30 mouse cellular contexts compared by ENCODE assay signal in the genomic region with DNA sequence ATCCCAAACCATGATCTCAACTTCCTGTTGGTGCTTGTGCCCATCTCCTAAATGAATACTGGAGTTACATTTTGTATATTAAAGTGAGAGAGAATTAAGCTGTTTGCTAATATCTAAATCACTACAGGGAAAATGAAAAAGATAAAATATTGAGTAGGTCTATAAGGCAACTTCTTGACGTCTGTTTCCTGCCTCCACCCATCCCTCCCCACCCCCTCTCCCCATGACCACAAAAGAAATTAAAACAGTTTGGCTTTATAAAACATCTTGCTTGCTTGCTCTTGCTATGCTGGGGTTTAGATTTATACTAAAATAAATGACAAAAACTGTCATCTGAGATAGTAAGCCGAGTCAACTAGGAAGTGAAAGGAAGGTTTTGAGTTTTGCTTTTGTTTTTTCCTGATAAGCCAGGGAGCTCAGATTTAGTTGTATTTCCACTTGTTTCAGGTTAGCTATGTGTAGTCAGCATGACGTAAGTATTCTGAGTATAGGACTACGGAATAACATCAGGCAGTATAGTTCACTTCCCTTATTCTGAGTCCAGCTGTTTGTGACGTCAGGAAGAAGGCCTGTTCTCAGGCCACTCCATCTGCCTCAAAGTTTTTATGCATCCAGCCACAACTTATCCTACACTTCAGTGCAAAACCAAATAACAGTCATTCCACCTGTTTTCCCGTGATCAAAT. TPM values are rescaled to one million over a fixed set of nuclear protein-coding genes. Genes with fewer than 3 reads are reported as not detected.
DNase-seq lines count a peak whose midpoint lies in the region; ATAC-seq and TF ChIP-seq lines count a peak whose summit lies in the region.
"Had no signal": no experiment of that assay in that cellular context is flagged by ENCODE, and none has a peak within 500 bp of the region (broad histone marks: within the 10 kb centered on the region; RNA-seq: fewer than 3 reads in every experiment).

No protein-coding gene starts in this region.

- no peaks in the 10 kb centered on the region for H3K27me3 ChIP-seq in hindbrain, embryonic 12.5 days
- H3K27me3 ChIP-seq in thymus, adult 2 months (ENCODE audit: control insufficient read depth, insufficient read depth, low read length): no peaks in the 10 kb centered on the region
- H3K27me3 ChIP-seq: embryonic facial prominence, embryonic 15.5 days; megakaryocyte, embryonic 14.5 days; midbrain, embryonic 12.5 days had no signal

- H3K36me3 ChIP-seq in hindbrain, embryonic 12.5 days: no peaks in the 10 kb centered on the region
- no peaks in the 10 kb centered on the region for H3K36me3 ChIP-seq in thymus, adult 2 months (ENCODE audit: control insufficient read depth, insufficient read depth, low read length)
- H3K36me3 ChIP-seq: embryonic facial prominence, embryonic 15.5 days; midbrain, embryonic 12.5 days had no signal

- no peaks in the 10 kb centered on the region for H3K4me1 ChIP-seq in hindbrain, embryonic 12.5 days
- no peaks in the 10 kb centered on the region for H3K4me1 ChIP-seq in thymus, adult 2 months (replicated peaks; ENCODE audit: control insufficient read depth, insufficient read depth, low read length)
- H3K4me1 ChIP-seq: embryonic facial prominence, embryonic 10.5 days; embryonic facial prominence, embryonic 15.5 days; midbrain, embryonic 12.5 days had no signal

- H3K9ac ChIP-seq in hindbrain, embryonic 12.5 days: no peak overlapping the region
- H3K9ac ChIP-seq: embryonic facial prominence, embryonic 15.5 days; hindbrain, embryonic 14.5 days; liver, embryonic 14.5 days; lung, embryonic 14.5 days; midbrain, embryonic 12.5 days had no signal

- H3K27ac ChIP-seq in hindbrain, embryonic 12.5 days: no peak overlapping the region
- H3K27ac ChIP-seq in thymus, adult 2 months (ENCODE audit: control insufficient read depth, insufficient read depth, low read length): no peak overlapping the region
- H3K27ac ChIP-seq: embryonic facial prominence, embryonic 10.5 days; embryonic facial prominence, embryonic 15.5 days; hindbrain, embryonic 14.5 days; liver, embryonic 14.5 days; midbrain, embryonic 12.5 days had no signal

- peak; percentile 14 for DNase-seq in CD4-positive, CD25-positive, alpha-beta regulatory T cell, adult 2 months (ENCODE audit: low read depth, low spot score)
- DNase-seq in left cerebral cortex, adult 11 months (ENCODE audit: low spot score): no peak
- no peak for DNase-seq in spleen, postnatal 36 days (ENCODE audit: low spot score in 2 of 2)
- no peak for DNase-seq in thymus, adult 2 months
- DNase-seq: adrenal gland, postnatal 25 days; cerebellum, adult 18-20 months; cerebellum, postnatal 10 days; gastrocnemius, postnatal 25 days; heart, adult 18-20 months; heart, postnatal 36 days; kidney, adult 2 months; kidney, postnatal 10 days; liver; lung, embryonic 14.5 days; lung, postnatal 14 days; right cerebral cortex, postnatal 25 days; spleen, adult 18-20 months; thymus, postnatal 4 days had no signal

- no peak overlapping the region for H3K4me3 ChIP-seq in hindbrain, embryonic 12.5 days
- no peak overlapping the region for H3K4me3 ChIP-seq in thymus, adult 2 months (ENCODE audit: control insufficient read depth, insufficient read depth, low read length)
- H3K4me3 ChIP-seq: embryonic facial prominence, embryonic 10.5 days; embryonic facial prominence, embryonic 15.5 days; megakaryocyte, embryonic 14.5 days; midbrain, embryonic 12.5 days had no signal

- WGBS in hindbrain, embryonic 12.5 days: 87% methylated on average over 6 of the region's 6 CpGs
- 61% methylated on average over 6 of the region's 6 CpGs for WGBS in thymus, adult 2 months

- no peaks in the 10 kb centered on the region for H3K9me3 ChIP-seq in hindbrain, embryonic 12.5 days (replicated peaks)
- H3K9me3 ChIP-seq: embryonic facial prominence, embryonic 10.5 days; embryonic facial prominence, embryonic 15.5 days; megakaryocyte, embryonic 14.5 days; midbrain, embryonic 12.5 days had no signal

- TF ChIP-seq CTCF in thymus, adult 2 months (IDR thresholded peaks at IDR 0.05; ENCODE audit: borderline replicate concordance, control insufficient read depth, extremely low read depth, insufficient read depth, low read length, poor library complexity): no peak

- no peak for TF ChIP-seq POLR2A in thymus, adult 2 months (IDR thresholded peaks at IDR 0.05; ENCODE audit: control insufficient read depth, extremely low read depth, insufficient read depth, low read length, poor library complexity)

- no peak overlapping the region for H3K4me2 ChIP-seq in hindbrain, embryonic 12.5 days (replicated peaks)
- H3K4me2 ChIP-seq: embryonic facial prominence, embryonic 15.5 days; heart, embryonic 11.5 days; hindbrain, embryonic 14.5 days; lung, embryonic 14.5 days; midbrain, embryonic 12.5 days had no signal

- peak; percentile 56 for ATAC-seq in activated CD4-positive, CD25-positive, alpha-beta regulatory T cell, adult 4 months
- peak; percentile 49 for ATAC-seq in inflammation-experienced regulatory T-cells, adult 6 months
- ATAC-seq in neutrophil, adult 5-6 weeks (ENCODE audit: extremely low read depth, insufficient number of reproducible peaks, low FRiP score, poor library complexity, severe bottlenecking): 0 out of 2 replicates have a peak, but pooled peaks have one; percentile 39
- no peak for ATAC-seq in hindbrain, embryonic 12.5 days (ENCODE audit: low FRiP score)
- ATAC-seq: forebrain, embryonic 14.5 days had no signal

RNA-seq across cellular contexts. Expression of gene Bbx, which starts 36.1 kb away (rescaled TPM):
- 10 to 100 TPM; 37.7 to 43.7 TPM for polyA plus RNA-seq in activated CD4-positive, CD25-positive, alpha-beta regulatory T cell, adult 4 months (2017; shearing (Covaris generic))
- 10 to 100 TPM; 35.6 to 55.1 (median 54.8) TPM for polyA plus RNA-seq in inflammation-experienced regulatory T-cells, adult 6 months (2017; shearing (Covaris generic))
- 51.9 and 53.0 TPM in 2 replicates for total RNA-seq in neutrophil, adult 5-6 weeks (2017)
- 38.1 and 41.0 TPM in 2 replicates for polyA plus RNA-seq in hindbrain, embryonic 12.5 days (2016; fragmentation: Nextera tagmentation; extraction: Ambion mirVana)
- 7.2 and 8.2 TPM in 2 replicates for polyA plus RNA-seq in thymus, adult 2 months (2012; rRNA removed)
